ENCODE assay signal across 17 mouse cellular contexts in genomic region chr1:132678935-132679334, GRCm38 (mm10).
DNase-seq lines count a peak whose midpoint lies in the region; ATAC-seq lines count a peak whose summit lies in the region.
"Had no signal": no experiment of that assay in that cellular context is flagged by ENCODE, and none has a peak within 500 bp of the region (broad histone marks: within the 10 kb centered on the region; RNA-seq: fewer than 3 reads in every experiment).

No protein-coding gene starts in this region.

- 67% methylated on average over 12 of the region's 12 CpGs for WGBS in hindbrain, embryonic 10.5 days
- 51% methylated on average over 12 of the region's 12 CpGs for WGBS in hindbrain, embryonic 16.5 days
- 57% methylated on average over 12 of the region's 12 CpGs for WGBS in forebrain, embryonic 15.5 days
- WGBS in midbrain, embryonic 13.5 days = 46% methylated on average over 12 of the region's 12 CpGs

- H3K36me3 ChIP-seq in hindbrain, embryonic 10.5 days = no peaks in the 10 kb centered on the region; the same call in 1 of the 2 replicates
- H3K36me3 ChIP-seq in hindbrain, embryonic 16.5 days (ENCODE audit: control insufficient read depth, insufficient read depth, low read length) = no peaks in the 10 kb centered on the region
- no peaks in the 10 kb centered on the region for H3K36me3 ChIP-seq in forebrain, embryonic 15.5 days
- H3K36me3 ChIP-seq in midbrain, embryonic 13.5 days = peaks cover 13% of the 10 kb centered on the region
- H3K36me3 ChIP-seq: heart, embryonic 15.5 days; kidney, embryonic 15.5 days; neural tube, embryonic 12.5 days had no signal

- peak overlapping the region; percentile 63 for H3K27ac ChIP-seq in hindbrain, embryonic 10.5 days
- no peak overlapping the region for H3K27ac ChIP-seq in hindbrain, embryonic 16.5 days (ENCODE audit: low read depth, low read length)
- peak overlapping the region; percentile 20; the same call in 1 of the 2 replicates for H3K27ac ChIP-seq in forebrain, embryonic 15.5 days (replicated peaks)
- peak overlapping the region; percentile 10; the same call in 1 of the 2 replicates for H3K27ac ChIP-seq in midbrain, embryonic 13.5 days
- H3K27ac ChIP-seq: heart, embryonic 15.5 days; kidney, embryonic 15.5 days; liver, embryonic 14.5 days; neural tube, embryonic 12.5 days had no signal

- ATAC-seq in hindbrain, embryonic 16.5 days = no peak
- ATAC-seq in forebrain, embryonic 15.5 days (replicated peaks) = no peak
- no peak; the same call in 1 of the 2 replicates for ATAC-seq in midbrain, embryonic 13.5 days
- no peak for ATAC-seq in CD4-positive, CD25-positive, alpha-beta regulatory T cell, adult 4 months
- ATAC-seq: intestine, postnatal 0 days had no signal

- H3K9me3 ChIP-seq in hindbrain, embryonic 10.5 days = no peaks in the 10 kb centered on the region; the same call in 1 of the 2 replicates
- no peaks in the 10 kb centered on the region for H3K9me3 ChIP-seq in hindbrain, embryonic 16.5 days (ENCODE audit: control insufficient read depth, low read length)
- H3K9me3 ChIP-seq in forebrain, embryonic 15.5 days = no peaks in the 10 kb centered on the region
- H3K9me3 ChIP-seq in midbrain, embryonic 13.5 days = no peaks in the 10 kb centered on the region
- H3K9me3 ChIP-seq: heart, embryonic 15.5 days; kidney, embryonic 15.5 days; neural tube, embryonic 12.5 days had no signal

- H3K4me1 ChIP-seq in hindbrain, embryonic 10.5 days (replicated peaks) = peaks cover 25% of the 10 kb centered on the region
- H3K4me1 ChIP-seq in hindbrain, embryonic 16.5 days (ENCODE audit: control insufficient read depth, insufficient read depth, low read depth, low read length) = peaks cover 4% of the 10 kb centered on the region
- peaks cover 14% of the 10 kb centered on the region for H3K4me1 ChIP-seq in forebrain, embryonic 15.5 days
- H3K4me1 ChIP-seq in midbrain, embryonic 13.5 days (replicated peaks) = peaks cover 22% of the 10 kb centered on the region
- H3K4me1 ChIP-seq: heart, embryonic 15.5 days; kidney, embryonic 15.5 days; neural tube, embryonic 12.5 days had no signal

- no peak overlapping the region for H3K4me2 ChIP-seq in hindbrain, embryonic 16.5 days (ENCODE audit: low read length)
- H3K4me2 ChIP-seq in forebrain, embryonic 15.5 days (replicated peaks) = no peak overlapping the region
- H3K4me2 ChIP-seq in midbrain, embryonic 13.5 days (replicated peaks) = no peak overlapping the region
- H3K4me2 ChIP-seq: heart, embryonic 15.5 days; kidney, embryonic 15.5 days; neural tube, embryonic 12.5 days had no signal

- DNase-seq in hindbrain, embryonic 10.5 days (ENCODE audit: low spot score) = no peak
- DNase-seq in Muller cell, postnatal 12 days (ENCODE audit: inconsistent ontology term) = peak; percentile 80
- DNase-seq in frontal cortex, postnatal 25 days (ENCODE audit: low spot score in 2 of 2) = no peak
- no peak for DNase-seq in adrenal gland, postnatal 14 days
- DNase-seq: cerebellum, adult 9-11 months; gastrocnemius, postnatal 36 days; right cerebral cortex, postnatal 14 days; spleen, adult 18-20 months had no signal

- H3K4me3 ChIP-seq in hindbrain, embryonic 10.5 days = no peak overlapping the region
- no peak overlapping the region for H3K4me3 ChIP-seq in hindbrain, embryonic 16.5 days (ENCODE audit: low read length)
- H3K4me3 ChIP-seq in forebrain, embryonic 15.5 days = no peak overlapping the region
- no peak overlapping the region for H3K4me3 ChIP-seq in midbrain, embryonic 13.5 days (replicated peaks)
- H3K4me3 ChIP-seq: heart, embryonic 15.5 days; kidney, embryonic 15.5 days; neural tube, embryonic 12.5 days had no signal

- no peak overlapping the region for H3K9ac ChIP-seq in hindbrain, embryonic 16.5 days (ENCODE audit: low read depth, low read length)
- H3K9ac ChIP-seq in forebrain, embryonic 15.5 days (replicated peaks) = no peak overlapping the region
- H3K9ac ChIP-seq in midbrain, embryonic 13.5 days (replicated peaks) = no peak overlapping the region
- H3K9ac ChIP-seq: heart, embryonic 15.5 days; kidney, embryonic 15.5 days; liver, embryonic 14.5 days; neural tube, embryonic 12.5 days had no signal

- no peaks in the 10 kb centered on the region for H3K27me3 ChIP-seq in hindbrain, embryonic 10.5 days (ENCODE audit: insufficient read depth, poor library complexity, severe bottlenecking)
- no peaks in the 10 kb centered on the region for H3K27me3 ChIP-seq in hindbrain, embryonic 16.5 days (replicated peaks; ENCODE audit: control insufficient read depth, insufficient read depth, low read length)
- no peaks in the 10 kb centered on the region for H3K27me3 ChIP-seq in forebrain, embryonic 15.5 days
- H3K27me3 ChIP-seq in midbrain, embryonic 13.5 days = no peaks in the 10 kb centered on the region
- H3K27me3 ChIP-seq: heart, embryonic 15.5 days; kidney, embryonic 15.5 days; neural tube, embryonic 12.5 days had no signal
